ENCODE assay signal across 19 mouse cellular contexts in genomic region chr11:66236557-66236956, GRCm38 (mm10).
DNase-seq lines count a peak whose midpoint lies in the region; ATAC-seq and TF ChIP-seq lines count a peak whose summit lies in the region.
"Had no signal": no experiment of that assay in that cellular context is flagged by ENCODE, and none has a peak within 500 bp of the region (broad histone marks: within the 10 kb centered on the region; RNA-seq: fewer than 3 reads in every experiment).

No protein-coding gene starts in this region.

- no peak overlapping the region for H3K9ac ChIP-seq in hindbrain, postnatal 0 days (replicated peaks; ENCODE audit: low read length)
- H3K9ac ChIP-seq in hindbrain, embryonic 13.5 days: no peak overlapping the region
- H3K9ac ChIP-seq in lung, embryonic 14.5 days: no peak overlapping the region
- H3K9ac ChIP-seq: embryonic facial prominence, embryonic 13.5 days; forebrain, embryonic 12.5 days; hindbrain, embryonic 15.5 days had no signal

- TF ChIP-seq CTCF in hindbrain, postnatal 0 days (IDR thresholded peaks at IDR 0.05; ENCODE audit: low read depth): peak; percentile 67
- peak; percentile 33 for TF ChIP-seq CTCF in lung, embryonic 14.5 days (IDR thresholded peaks at IDR 0.05; ENCODE audit: low read depth)
- peak; percentile 25; the same call in 1 of the 2 replicates for TF ChIP-seq CTCF in brain, embryonic 14.5 days (IDR thresholded peaks at IDR 0.05; ENCODE audit: borderline replicate concordance, extremely low read depth, insufficient read depth, insufficient read length)

- no peak overlapping the region for H3K27ac ChIP-seq in hindbrain, postnatal 0 days
- H3K27ac ChIP-seq in hindbrain, embryonic 13.5 days: no peak overlapping the region
- no peak overlapping the region for H3K27ac ChIP-seq in lung, embryonic 14.5 days (ENCODE audit: low read depth)
- H3K27ac ChIP-seq: embryonic facial prominence, embryonic 13.5 days; forebrain, embryonic 12.5 days; gastrocnemius, adult 2 months; hindbrain, embryonic 10.5 days; hindbrain, embryonic 15.5 days had no signal

- H3K9me3 ChIP-seq in hindbrain, postnatal 0 days (ENCODE audit: low read length): no peaks in the 10 kb centered on the region
- H3K9me3 ChIP-seq in hindbrain, embryonic 13.5 days: no peaks in the 10 kb centered on the region
- no peaks in the 10 kb centered on the region for H3K9me3 ChIP-seq in lung, embryonic 14.5 days (ENCODE audit: low read depth, low read length)
- H3K9me3 ChIP-seq: embryonic facial prominence, embryonic 13.5 days; forebrain, embryonic 12.5 days; hindbrain, embryonic 10.5 days; hindbrain, embryonic 15.5 days had no signal

- no peaks in the 10 kb centered on the region for H3K36me3 ChIP-seq in hindbrain, postnatal 0 days (ENCODE audit: insufficient read depth, low read length)
- no peaks in the 10 kb centered on the region for H3K36me3 ChIP-seq in hindbrain, embryonic 13.5 days
- H3K36me3 ChIP-seq in lung, embryonic 14.5 days (ENCODE audit: insufficient read depth): no peaks in the 10 kb centered on the region
- H3K36me3 ChIP-seq: embryonic facial prominence, embryonic 13.5 days; forebrain, embryonic 12.5 days; G1E; hindbrain, embryonic 10.5 days; hindbrain, embryonic 15.5 days had no signal

- no peaks in the 10 kb centered on the region for H3K4me1 ChIP-seq in hindbrain, postnatal 0 days (ENCODE audit: insufficient read depth, low read length)
- peaks cover 6% of the 10 kb centered on the region; the same call in 1 of the 2 replicates for H3K4me1 ChIP-seq in hindbrain, embryonic 13.5 days (replicated peaks)
- no peaks in the 10 kb centered on the region for H3K4me1 ChIP-seq in lung, embryonic 14.5 days (ENCODE audit: insufficient read depth)
- H3K4me1 ChIP-seq: embryonic facial prominence, embryonic 13.5 days; forebrain, embryonic 12.5 days; hindbrain, embryonic 10.5 days; hindbrain, embryonic 15.5 days had no signal

- DNase-seq in hindbrain, postnatal 0 days (ENCODE audit: low spot score): peak; percentile 39
- DNase-seq in lung, embryonic 14.5 days: no peak
- DNase-seq in lung, adult 18-20 months: no peak
- DNase-seq in brain, embryonic 14.5 days (ENCODE audit: low read depth): no peak
- DNase-seq: adrenal gland, adult 8-10 months; adrenal gland, postnatal 36 days; cerebellum, adult 11-12 months; cerebellum, adult 9-10 months; cerebellum, postnatal 36 days; gastrocnemius, adult 2 months; gastrocnemius, postnatal 25 days; heart, postnatal 14 days had no signal

- no peak overlapping the region for H3K4me3 ChIP-seq in hindbrain, postnatal 0 days (ENCODE audit: low read length)
- H3K4me3 ChIP-seq in hindbrain, embryonic 13.5 days: no peak overlapping the region
- H3K4me3 ChIP-seq in lung, embryonic 14.5 days (ENCODE audit: low read depth, low read length): no peak overlapping the region
- H3K4me3 ChIP-seq: embryonic facial prominence, embryonic 13.5 days; forebrain, embryonic 12.5 days; gastrocnemius, adult 2 months; hindbrain, embryonic 10.5 days; hindbrain, embryonic 15.5 days had no signal

- ATAC-seq in hindbrain, postnatal 0 days: no peak
- ATAC-seq in hindbrain, embryonic 13.5 days (ENCODE audit: low FRiP score): no peak
- no peak for ATAC-seq in lung, embryonic 14.5 days (ENCODE audit: insufficient read depth)
- ATAC-seq in inflammation-experienced regulatory T-cells, adult 6 months: no peak

- H3K27me3 ChIP-seq in hindbrain, postnatal 0 days (ENCODE audit: insufficient read depth, low read length): no peaks in the 10 kb centered on the region
- no peaks in the 10 kb centered on the region for H3K27me3 ChIP-seq in hindbrain, embryonic 13.5 days
- no peaks in the 10 kb centered on the region for H3K27me3 ChIP-seq in lung, embryonic 14.5 days (ENCODE audit: insufficient read depth, low read length)
- H3K27me3 ChIP-seq: embryonic facial prominence, embryonic 13.5 days; forebrain, embryonic 12.5 days; hindbrain, embryonic 15.5 days had no signal

- TF ChIP-seq POLR2A in brain, embryonic 14.5 days (IDR thresholded peaks at IDR 0.05; ENCODE audit: borderline replicate concordance, extremely low read depth, insufficient read depth, insufficient read length, poor library complexity, severe bottlenecking): no peak

- H3K4me2 ChIP-seq in hindbrain, postnatal 0 days (ENCODE audit: low read depth, low read length): no peak overlapping the region
- no peak overlapping the region for H3K4me2 ChIP-seq in hindbrain, embryonic 13.5 days
- no peak overlapping the region for H3K4me2 ChIP-seq in lung, embryonic 14.5 days
- H3K4me2 ChIP-seq: embryonic facial prominence, embryonic 13.5 days; forebrain, embryonic 12.5 days; hindbrain, embryonic 15.5 days had no signal

- WGBS in hindbrain, postnatal 0 days: 58% methylated on average over 2 of the region's 2 CpGs
- WGBS in hindbrain, embryonic 13.5 days: 70% methylated on average over 2 of the region's 2 CpGs
- 54% methylated on average over 2 of the region's 2 CpGs for WGBS in lung, embryonic 14.5 days
